ENCODE assay signal across 10 mouse cellular contexts in the genomic region with DNA sequence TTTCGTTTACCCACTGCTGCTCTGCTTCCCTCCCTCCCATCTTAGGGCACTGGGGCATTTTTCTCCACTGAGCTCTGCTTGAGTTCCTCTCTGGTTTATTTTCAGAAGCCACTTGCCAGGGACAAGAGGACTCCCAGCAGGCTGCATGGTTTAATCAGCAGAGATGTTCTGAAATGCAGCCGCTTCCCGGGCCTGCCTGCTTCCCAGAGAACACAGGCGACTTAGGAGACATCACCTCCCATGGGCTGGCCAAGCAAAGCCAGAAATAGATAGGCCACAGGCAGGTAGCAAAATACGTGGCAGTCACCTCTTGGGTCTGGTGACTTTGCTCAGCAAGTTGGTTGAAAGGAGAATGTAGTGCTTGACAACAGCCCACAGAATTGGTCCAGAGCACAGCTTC.
"Had no signal": no experiment of that assay in that cellular context is flagged by ENCODE, and none has a peak within 500 bp of the region (broad histone marks: within the 10 kb centered on the region; RNA-seq: fewer than 3 reads in every experiment).

No protein-coding gene starts in this region.

- H3K27ac ChIP-seq: layer of hippocampus, adult 2 months; limb, embryonic 12.5 days; liver, embryonic 13.5 days; midbrain, embryonic 13.5 days; stomach, postnatal 0 days had no signal

- H3K4me3 ChIP-seq: layer of hippocampus, adult 2 months; limb, embryonic 12.5 days; liver, embryonic 13.5 days; midbrain, embryonic 13.5 days had no signal

- H3K4me1 ChIP-seq: limb, embryonic 12.5 days; liver, embryonic 13.5 days; midbrain, embryonic 13.5 days had no signal

- DNase-seq: kidney, postnatal 10 days; kidney, postnatal 4 days; liver; liver, embryonic 13.5 days; liver, postnatal 0 days; thymus, postnatal 14 days had no signal

- H3K36me3 ChIP-seq: limb, embryonic 12.5 days; liver, embryonic 13.5 days; midbrain, embryonic 13.5 days had no signal

- H3K27me3 ChIP-seq: limb, embryonic 12.5 days; liver, embryonic 13.5 days; midbrain, embryonic 13.5 days had no signal
